Mouse (Mus musculus): ENCODE data around the gene Timm17a.

Gene Timm17a

GRCm38 (mm10) chr1:135281841-135282240, 31.7 kb downstream of the Timm17a start:
- in situ Hi-C loops (cut with MboI; ENCODE audit: low sequenced_read_pairs) = no loop called here

DNA sequence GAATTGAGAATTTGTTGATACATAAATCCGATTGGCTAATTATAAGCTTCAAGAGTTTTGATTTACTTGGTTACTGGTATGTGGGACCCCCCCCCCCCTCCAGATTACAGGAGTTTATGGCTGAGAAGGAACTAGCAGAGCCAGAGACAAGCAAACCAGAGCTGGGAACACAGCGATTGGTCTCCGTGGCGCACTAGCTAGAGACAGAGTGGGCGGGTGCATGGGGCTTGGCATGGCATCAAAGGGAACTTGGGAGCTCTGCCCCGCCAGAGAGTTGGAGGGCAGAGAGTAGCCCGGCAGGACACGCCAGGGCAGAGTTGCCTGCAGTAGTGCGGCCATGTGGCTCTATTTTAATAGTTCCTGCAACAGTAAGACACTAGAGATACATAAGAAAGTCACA, 32.9 kb downstream of the Timm17a start:
- in situ Hi-C loops (cut with MboI; ENCODE audit: low sequenced_read_pairs) = no loop called here

DNA sequence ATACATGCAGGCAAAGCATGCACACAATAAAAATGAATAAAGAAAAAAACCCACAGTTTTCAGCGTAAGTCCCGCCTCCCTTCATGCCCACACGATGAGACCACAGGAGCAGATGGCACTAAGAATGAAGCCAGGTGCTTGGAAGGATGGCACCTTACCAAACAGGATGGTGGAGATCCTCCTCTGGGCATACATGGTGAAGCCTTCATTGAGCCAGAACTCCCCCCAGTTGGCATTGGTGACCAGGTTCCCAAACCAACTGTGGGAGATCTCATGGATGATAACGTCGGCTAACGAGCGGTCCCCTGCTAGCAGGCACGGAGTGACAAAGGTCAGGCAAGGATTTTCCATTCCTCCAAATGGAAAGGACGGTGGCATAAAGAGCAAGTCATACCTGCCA, 42.2 kb downstream of the Timm17a start:
- in situ Hi-C loops (cut with MboI; ENCODE audit: low sequenced_read_pairs) = no loop called here

- in situ Hi-C loops (cut with MboI; ENCODE audit: low sequenced_read_pairs) = no loop called here
Observed at GRCm38 (mm10) chr1:135267663-135268446, 45.7 kb downstream of the Timm17a start.

DNA sequence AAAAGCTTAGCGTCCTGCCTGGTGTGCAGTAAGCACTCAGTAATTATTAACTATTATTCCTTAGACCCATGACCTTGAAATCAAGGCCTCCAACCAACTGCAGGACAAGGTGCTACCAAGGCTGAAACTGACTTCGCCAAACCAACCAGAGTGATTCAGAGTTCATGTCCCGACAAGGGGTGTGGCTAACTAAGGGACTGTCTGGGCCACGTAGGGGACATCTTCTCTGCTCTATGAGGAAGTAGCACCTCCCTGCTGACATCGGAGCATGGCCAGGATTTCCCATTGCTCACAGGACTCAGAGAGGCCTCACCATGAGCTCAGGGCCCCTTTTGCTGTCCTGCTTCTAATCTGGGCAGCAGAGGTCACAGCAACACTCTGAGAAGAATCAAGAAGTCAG, 47.7 kb downstream of the Timm17a start:
- in situ Hi-C loops (cut with MboI; ENCODE audit: low sequenced_read_pairs) = no loop called here

DNA sequence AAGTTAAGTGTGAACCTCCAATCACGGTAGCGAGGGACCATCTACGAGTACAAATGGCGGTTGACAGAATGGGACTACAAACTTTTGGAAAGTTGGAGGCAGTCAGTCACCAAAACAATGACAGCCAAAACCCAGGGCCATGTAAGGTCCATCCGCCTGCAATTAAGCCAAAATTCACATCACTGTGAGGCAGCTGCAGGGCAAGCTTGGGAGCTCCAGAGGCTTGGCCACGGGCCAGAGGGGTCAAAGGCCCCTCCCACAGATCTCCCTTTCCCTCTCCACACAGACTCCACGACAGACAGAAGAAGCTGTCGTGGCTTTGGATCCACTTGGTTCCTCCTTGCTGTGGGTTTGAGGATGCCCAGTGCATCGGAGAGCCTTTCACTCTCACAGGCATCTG, 50.3 kb downstream of the Timm17a start:
- in situ Hi-C loops (cut with MboI; ENCODE audit: low sequenced_read_pairs) = no loop called here

GRCm38 (mm10) chr1:135262329-135262728, 51.2 kb downstream of the Timm17a start:
- in situ Hi-C loops (cut with MboI; ENCODE audit: low sequenced_read_pairs) = no loop called here

DNA sequence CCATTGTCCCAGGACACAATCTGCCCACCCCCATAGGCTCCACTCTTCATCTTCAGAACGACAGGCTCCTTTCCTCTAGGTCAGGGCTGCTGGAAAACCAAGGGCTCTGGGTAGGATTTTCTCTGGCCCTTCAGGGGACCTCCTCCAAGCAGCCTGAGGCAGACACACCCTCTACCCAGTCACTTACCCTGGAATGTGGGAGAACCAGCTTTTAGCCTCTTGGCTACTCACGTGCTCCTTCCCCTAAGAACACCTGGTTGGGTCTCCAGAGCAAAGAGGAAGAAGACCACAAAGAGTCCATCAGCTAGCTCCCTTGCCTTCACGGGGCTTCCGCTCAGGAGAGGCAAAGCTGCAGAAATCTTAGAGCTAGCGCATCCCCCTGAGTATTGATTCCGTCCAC, 52.6 kb downstream of the Timm17a start:
- in situ Hi-C loops (cut with MboI; ENCODE audit: low sequenced_read_pairs) = no loop called here

DNA sequence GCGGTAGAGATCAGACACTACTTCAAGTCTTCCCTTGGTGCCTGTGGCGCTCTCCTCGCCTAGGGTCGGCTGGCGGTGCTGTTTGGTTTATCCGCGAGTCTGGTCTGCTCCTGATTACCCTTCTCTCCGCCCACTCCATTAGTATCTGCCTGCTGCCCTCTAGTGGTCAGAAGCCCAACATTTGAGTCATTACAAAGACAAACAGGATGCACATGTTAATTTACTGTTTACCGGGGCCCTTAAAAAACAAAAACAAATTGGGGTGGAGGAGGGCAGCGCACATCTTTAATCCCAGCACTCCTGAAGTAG, 54.5 kb downstream of the Timm17a start:
- in situ Hi-C loops (cut with MboI; ENCODE audit: low sequenced_read_pairs) = no loop called here

- in situ Hi-C loops (cut with MboI; ENCODE audit: low sequenced_read_pairs) = no loop called here
Observed at GRCm38 (mm10) chr1:135258380-135259127, 55.0 kb downstream of the Timm17a start, which contains the start of gene Elf3. Gene Elf3, minus strand, starts transcription at chr1:135258568.

GRCm38 (mm10) chr1:135256299-135256698, 57.3 kb downstream of the Timm17a start:
- in situ Hi-C loops (cut with MboI; ENCODE audit: low sequenced_read_pairs) = no loop called here

DNA sequence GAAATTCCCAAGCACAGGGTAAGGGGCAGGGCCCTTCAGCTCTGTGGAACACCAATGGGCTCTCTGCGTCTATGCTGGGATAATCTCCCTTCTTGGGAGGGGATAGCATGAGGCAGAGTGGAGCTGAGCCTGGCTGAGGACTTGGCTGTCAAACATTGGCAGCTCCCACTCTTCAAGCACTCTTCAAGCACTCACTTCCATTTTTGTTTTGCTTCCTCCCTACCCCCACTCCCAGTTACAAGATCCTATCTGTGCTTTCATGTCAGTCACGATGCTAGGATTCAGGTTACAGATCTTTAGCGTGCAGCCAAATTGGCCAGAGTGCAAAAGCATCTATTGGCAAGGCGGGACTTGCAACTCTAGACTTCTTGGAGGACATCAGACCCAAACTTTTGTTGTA, 60.7 kb downstream of the Timm17a start:
- in situ Hi-C loops (cut with MboI; ENCODE audit: low sequenced_read_pairs) = loop anchor here (5.0 kb wide), 1 partner anchor 81 kb away; no protein-coding TSS in a partner anchor

DNA sequence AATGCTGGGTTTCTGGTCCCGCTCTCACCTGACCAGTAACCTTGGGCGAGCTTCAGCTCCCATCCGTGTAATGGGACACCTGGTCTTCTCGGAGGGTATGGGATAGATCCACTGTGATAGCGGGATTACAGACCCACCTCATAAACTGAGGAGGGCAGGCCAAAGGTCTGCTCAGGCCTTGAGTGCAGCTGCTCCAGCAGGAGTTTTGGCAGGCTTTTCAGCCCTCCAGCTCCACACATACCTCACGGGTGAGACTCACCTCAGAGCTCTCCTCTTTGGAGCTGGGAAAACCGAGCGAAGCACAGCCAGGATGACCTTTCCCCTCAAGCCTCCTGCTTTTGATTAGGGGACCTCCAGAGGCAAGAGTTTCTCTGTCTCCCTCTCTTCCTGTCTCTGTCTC, 62.2 kb downstream of the Timm17a start:
- in situ Hi-C loops (cut with MboI; ENCODE audit: low sequenced_read_pairs) = loop anchor here (5.0 kb wide), 1 partner anchor 79 kb away; no protein-coding TSS in a partner anchor

DNA sequence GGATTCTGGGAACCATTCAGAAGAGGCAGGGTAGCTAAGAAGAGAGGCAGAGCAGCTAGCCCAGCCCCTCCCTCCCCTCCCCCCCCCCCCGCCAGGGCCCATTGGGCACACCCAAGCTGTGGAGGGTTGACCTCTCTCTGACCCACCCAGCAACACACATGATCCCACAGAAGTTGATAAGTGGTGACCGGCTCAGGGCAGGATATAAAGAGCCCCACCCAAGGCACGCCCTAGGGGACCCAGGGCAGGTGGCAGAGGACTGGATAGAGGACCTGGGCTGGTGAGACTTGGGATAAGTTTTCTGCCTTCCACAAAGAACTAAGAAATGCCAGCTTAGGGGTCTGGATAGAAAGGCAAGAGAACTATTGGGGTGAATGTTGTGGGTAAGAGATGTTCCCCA, 62.9 kb downstream of the Timm17a start:
- in situ Hi-C loops (cut with MboI; ENCODE audit: low sequenced_read_pairs) = loop anchor here (5.0 kb wide), 1 partner anchor 78 kb away; no protein-coding TSS in a partner anchor

DNA sequence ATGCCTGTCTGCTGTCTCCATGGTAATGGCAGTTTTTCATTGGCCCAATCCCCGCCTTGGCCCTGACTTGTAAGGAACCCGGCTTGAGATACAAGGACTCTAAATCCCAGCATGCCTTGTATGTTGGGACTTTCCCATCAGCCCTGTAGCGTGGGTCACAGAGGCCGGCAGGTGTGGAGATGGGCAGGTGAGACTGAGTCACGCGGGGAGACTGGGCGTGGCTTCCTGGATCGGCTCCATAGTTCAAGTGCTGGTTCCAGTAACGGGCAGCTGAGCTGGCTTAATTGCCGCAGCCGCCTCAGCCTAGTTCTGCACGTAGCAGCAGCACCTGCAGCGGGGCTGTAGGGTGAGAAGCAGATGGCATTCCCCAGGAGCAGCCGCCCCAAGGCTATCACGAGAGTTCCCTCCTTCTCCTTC, 65.1 kb downstream of the Timm17a start:
- in situ Hi-C loops (cut with MboI; ENCODE audit: low sequenced_read_pairs) = no loop called here

Measured in CH12F3 (cell line).